Mouse (Mus musculus) hindbrain, embryonic 11.5 days (tissue): ENCODE results near the gene Cd163l1. TPM values are rescaled to one million over a fixed set of nuclear protein-coding genes. Genes with fewer than 3 reads are reported as not detected.

Experiments
- ATAC-seq: fragments of 200-750 bp; cut with Nextera tagmentation; 2 replicates; pipeline ENCODE4 v1.8.0; 2017; ENCODE audit warnings: mild to moderate bottlenecking, moderate TSS enrichment, moderate library complexity; ENCODE audit not compliant: low FRiP score
- DNase-seq: peaks from one replicate; pipeline ENCODE4 v3.0.0-alpha.2; 2015; ENCODE audit warnings: low spot score
- H3K27ac ChIP-seq: fragments of 300-500 bp; sonication (generic); 2 replicates; pipeline ENCODE4 v1.5.1; 2014; ENCODE audit warnings: mild to moderate bottlenecking, low read depth, low read length
- H3K27me3 ChIP-seq: fragments of 300-500 bp; sonication (generic); 2 replicates; pipeline ENCODE4 v1.6.1; 2014; ENCODE audit warnings: mild to moderate bottlenecking, low read length, moderate library complexity, mixed read lengths; ENCODE audit not compliant: control insufficient read depth, insufficient read depth
- H3K36me3 ChIP-seq: fragments of 300-500 bp; sonication (generic); 2 replicates; pipeline ENCODE4 v1.6.1; 2014; ENCODE audit warnings: mild to moderate bottlenecking, low read length, moderate library complexity, mixed read lengths; ENCODE audit not compliant: control insufficient read depth, insufficient read depth
- H3K4me1 ChIP-seq: fragments of 300-500 bp; sonication (generic); replicated peaks from 2 replicates; pipeline ENCODE4 v1.6.1; 2014; ENCODE audit warnings: low read length, mixed read lengths; ENCODE audit not compliant: control insufficient read depth, insufficient read depth
- H3K4me2 ChIP-seq: fragments of 300-500 bp; sonication (generic); replicated peaks from 2 replicates; pipeline ENCODE4 v1.6.1; 2014; ENCODE audit warnings: mild to moderate bottlenecking, low read depth, low read length
- H3K4me3 ChIP-seq: fragments of 300-500 bp; sonication (generic); 2 replicates; pipeline ENCODE4 v1.5.1; 2014; ENCODE audit warnings: low read depth, low read length
- H3K9ac ChIP-seq: fragments of 300-500 bp; sonication (generic); 2 replicates; pipeline ENCODE4 v1.6.1; 2014; ENCODE audit warnings: low read depth, low read length
- H3K9me3 ChIP-seq: fragments of 300-500 bp; sonication (generic); 2 replicates; pipeline ENCODE4 v1.6.1; 2016; ENCODE audit warnings: low read length; ENCODE audit not compliant: control insufficient read depth
- WGBS: fragments of 180-500 bp; shearing (Covaris S2); extraction: QIAGEN DNeasy Blood & Tissue Kit; methylation state at CpG from one replicate; pipeline ENCODE4 v1.1.7; 2014; 5-methylcytosine and 5-hydroxymethylcytosine counted together
- polyA plus RNA-seq: library from polyadenylated mRNA; unstranded; fragments of >200 nt; fragmentation: Nextera tagmentation; extraction: Ambion mirVana; gene quantifications from 2 replicates; pipeline ENCODE4 v1.2.1, GENCODE M21; 2014

The Cd163l1 gene
- polyA plus RNA-seq, 1 experiment from 2014 or later = not detected

GRCm38 (mm10) chr7:140233696-140234095 is 15.6 kb downstream of the Cd163l1 start:
- Histone ChIP-seq H3K4me1 (no peaks in the 10 kb centered on the region), H3K36me3 (no peaks in the 10 kb centered on the region), H3K4me3 (no peak overlapping the region), H3K27ac (no peak overlapping the region), H3K9me3 (no peaks in the 10 kb centered on the region), H3K4me2 (no peak overlapping the region), H3K9ac (no peak overlapping the region), H3K27me3 (no peaks in the 10 kb centered on the region)
- WGBS = 93% methylated on average over 3 of the region's 3 CpGs
- no peak for ATAC-seq
- DNase-seq = no peak

- H3K9ac ChIP-seq = no peak within 1 kb of the TSS
- H3K27me3 ChIP-seq = no peaks in the 10 kb centered on the region
- H3K36me3 ChIP-seq = no peaks in the 10 kb centered on the region
- no peak within 1 kb of the TSS for H3K4me3 ChIP-seq
- no peak for DNase-seq
- 85% methylated on average over 4 of the region's 4 CpGs for WGBS
- no peak for ATAC-seq
- no peaks in the 10 kb centered on the region for H3K4me1 ChIP-seq
- no peak within 1 kb of the TSS for H3K27ac ChIP-seq
- H3K4me2 ChIP-seq = no peak within 1 kb of the TSS
- H3K9me3 ChIP-seq = no peaks in the 10 kb centered on the region
Measured at GRCm38 (mm10) chr7:140247216-140247615, 29.1 kb downstream of the Cd163l1 start, which contains the start of gene 5830411N06Rik. 5830411N06Rik (plus strand) TSS chr7:140247284.

- ATAC-seq (no peak), DNase-seq (no peak)
- H3K4me1 ChIP-seq = no peaks in the 10 kb centered on the region
- H3K9ac ChIP-seq = no peak overlapping the region
- no peaks in the 10 kb centered on the region for H3K9me3 ChIP-seq
- H3K36me3 ChIP-seq = no peaks in the 10 kb centered on the region
- no peaks in the 10 kb centered on the region for H3K27me3 ChIP-seq
- H3K4me3 ChIP-seq = no peak overlapping the region
- H3K4me2 ChIP-seq = no peak overlapping the region
- 84% methylated on average over 7 of the region's 7 CpGs for WGBS
- H3K27ac ChIP-seq = no peak overlapping the region
Measured at GRCm38 (mm10) chr7:140253780-140254299, 35.8 kb downstream of the Cd163l1 start.

Other genes starting within 250 kb of the Cd163l1 start
- 0.29 and 0.68 TPM in 2 replicates for gene 6430531B16Rik, start 239.5 kb upstream of the Cd163l1 start, polyA plus RNA-seq
- gene Adam8, start 225.7 kb upstream of the Cd163l1 start, polyA plus RNA-seq = 2.6 and 3.1 TPM in 2 replicates
- 47.0 and 49.9 TPM in 2 replicates for gene Zfp511, start 181.9 kb upstream of the Cd163l1 start, polyA plus RNA-seq
- 58.1 and 67.4 TPM in 2 replicates for gene Tubgcp2, start 181.6 kb upstream of the Cd163l1 start, polyA plus RNA-seq
- gene Msx3, start 169.2 kb upstream of the Cd163l1 start, polyA plus RNA-seq = 106 and 139 TPM in 2 replicates
- gene Caly, start 135.7 kb upstream of the Cd163l1 start, polyA plus RNA-seq = 11.2 and 12.1 TPM in 2 replicates
- gene Prap1, start 124.9 kb upstream of the Cd163l1 start, polyA plus RNA-seq = 0.27 TPM in 1 of 2 replicates, not detected in the other
- gene Fuom, start 115.8 kb upstream of the Cd163l1 start, polyA plus RNA-seq = 17.7 and 18.4 TPM in 2 replicates
- gene Paox, start 102.5 kb upstream of the Cd163l1 start, polyA plus RNA-seq = 15.2 and 15.8 TPM in 2 replicates
- 168 and 184 TPM in 2 replicates for gene Echs1, start 101.8 kb upstream of the Cd163l1 start, polyA plus RNA-seq
- gene Mtg1, start 80.7 kb upstream of the Cd163l1 start, polyA plus RNA-seq = 22.0 and 32.2 TPM in 2 replicates
- gene Sprn, start 63.4 kb upstream of the Cd163l1 start, polyA plus RNA-seq = 0.94 and 1.9 TPM in 2 replicates
- gene Olfr522, start 53.5 kb upstream of the Cd163l1 start, polyA plus RNA-seq = not detected in 2 replicates
- not detected in 2 replicates for gene Olfr523, start 45.0 kb upstream of the Cd163l1 start, polyA plus RNA-seq
- not detected in 2 replicates for gene Olfr524, start 12.3 kb upstream of the Cd163l1 start, polyA plus RNA-seq
- gene 5830411N06Rik, start 29.0 kb downstream of the Cd163l1 start, polyA plus RNA-seq = not detected in 2 replicates
- not detected in 2 replicates for gene Olfr525, start 102.6 kb downstream of the Cd163l1 start, polyA plus RNA-seq
- gene Olfr527, start 115.8 kb downstream of the Cd163l1 start, polyA plus RNA-seq = not detected in 2 replicates
- not detected in 2 replicates for gene Olfr60, start 143.4 kb downstream of the Cd163l1 start, polyA plus RNA-seq
- not detected in 2 replicates for gene Olfr530, start 158.1 kb downstream of the Cd163l1 start, polyA plus RNA-seq
- not detected in 2 replicates for gene Olfr531, start 184.7 kb downstream of the Cd163l1 start, polyA plus RNA-seq
- gene Olfr532, start 203.4 kb downstream of the Cd163l1 start, polyA plus RNA-seq = not detected in 2 replicates
- gene Olfr533, start 245.1 kb downstream of the Cd163l1 start, polyA plus RNA-seq = not detected in 2 replicates